In genomic region chr3:144099444-144099843, GRCm38 (mm10) we compare ENCODE assay signal across 16 mouse cellular contexts.
"Had no signal": no experiment of that assay in that cellular context is flagged by ENCODE, and none has a peak within 500 bp of the region (broad histone marks: within the 10 kb centered on the region; RNA-seq: fewer than 3 reads in every experiment).

No protein-coding gene starts in this region.

- DNase-seq: kidney, adult 18-20 months; kidney, adult 9 months; kidney, postnatal 36 days; layer of hippocampus, postnatal 36 days; liver, embryonic 13.5 days; lung, adult 2 months; lung, postnatal 14 days; lung, postnatal 4 days; thymus, adult 2 months; thymus, postnatal 25 days had no signal

- H3K4me1 ChIP-seq: liver, embryonic 13.5 days; midbrain, embryonic 12.5 days; midbrain, embryonic 15.5 days; neural tube, embryonic 15.5 days had no signal

- H3K27me3 ChIP-seq: liver, embryonic 13.5 days; midbrain, embryonic 12.5 days; midbrain, embryonic 15.5 days; neural tube, embryonic 12.5 days; neural tube, embryonic 15.5 days had no signal

- H3K4me2 ChIP-seq: liver, embryonic 13.5 days; midbrain, embryonic 12.5 days; midbrain, embryonic 15.5 days; neural tube, embryonic 12.5 days; neural tube, embryonic 15.5 days had no signal

- H3K9ac ChIP-seq: liver, embryonic 13.5 days; midbrain, embryonic 12.5 days; midbrain, embryonic 15.5 days; neural tube, embryonic 12.5 days; neural tube, embryonic 15.5 days had no signal

- H3K4me3 ChIP-seq: left cerebral cortex, adult 2 months; liver, embryonic 13.5 days; midbrain, embryonic 12.5 days; midbrain, embryonic 15.5 days; neural tube, embryonic 12.5 days; neural tube, embryonic 15.5 days had no signal

- H3K27ac ChIP-seq: kidney, postnatal 0 days; left cerebral cortex, adult 2 months; liver, embryonic 13.5 days; midbrain, embryonic 12.5 days; midbrain, embryonic 15.5 days; neural tube, embryonic 12.5 days; neural tube, embryonic 15.5 days had no signal

- H3K9me3 ChIP-seq: liver, embryonic 13.5 days; midbrain, embryonic 12.5 days; midbrain, embryonic 15.5 days; neural tube, embryonic 12.5 days; neural tube, embryonic 15.5 days had no signal

- H3K36me3 ChIP-seq: liver, embryonic 13.5 days; midbrain, embryonic 12.5 days; midbrain, embryonic 15.5 days; neural tube, embryonic 12.5 days; neural tube, embryonic 15.5 days had no signal

- ATAC-seq: midbrain, embryonic 15.5 days had no signal
